Mouse (Mus musculus): Measurements from ENCODE around the gene Gucd1. TPM values are rescaled to one million over a fixed set of nuclear protein-coding genes. Genes with fewer than 3 reads are reported as not detected.

The Gucd1 gene
- total and polyA plus RNA-seq, 3 experiments, result 16.8 to 19.0 (median 18.0) TPM

- H3K79me2 ChIP-seq (replicated peaks; ENCODE audit: control insufficient read depth, extremely low read depth, insufficient read depth, poor library complexity, severe bottlenecking), result no peaks in the 10 kb centered on the region
- dilution Hi-C loops (cut with MboI; ENCODE audit: extremely low pct_ligation_motif_present, extremely low pct_unique_long_range_greater_than_20kb, low sequenced_read_pairs), result no loop called here
Observed at GRCm38 (mm10) chr10:75558515-75558914, 40.7 kb upstream of the Gucd1 start.

GRCm38 (mm10) chr10:75556026-75556425, 38.3 kb upstream of the Gucd1 start:
- no peak for TF ChIP-seq ZC3H11A (IDR thresholded peaks at IDR 0.05; ENCODE audit: low read depth, low read length)
- TF ChIP-seq ZKSCAN1 (IDR thresholded peaks at IDR 0.05; ENCODE audit: borderline replicate concordance, low read depth, low read length), result no peak
- no peak for TF ChIP-seq RCOR1 (conservative IDR thresholded peaks at IDR 0.05; ENCODE audit: low read depth, low read length)
- TF ChIP-seq JUN (IDR thresholded peaks at IDR 0.05; ENCODE audit: insufficient read depth, low read depth, low read length), result no peak
- TF ChIP-seq ETS1 (conservative IDR thresholded peaks at IDR 0.05; ENCODE audit: low read depth, low read length), result no peak
- TF ChIP-seq KAT2A (IDR thresholded peaks at IDR 0.05; ENCODE audit: insufficient replicate concordance, low read length), result no peak
- TF ChIP-seq MAFK (IDR thresholded peaks at IDR 0.05; ENCODE audit: insufficient replicate concordance, low read length), result no peak
- no peak for TF ChIP-seq CTCF (conservative IDR thresholded peaks at IDR 0.05 in 1 of 2, IDR thresholded peaks at IDR 0.05 in 1 of 2; ENCODE audit: low read depth in 2 of 2, low read length in 2 of 2)
- TF ChIP-seq CHD2 (IDR thresholded peaks at IDR 0.05; ENCODE audit: low read length), result no peak
- TF ChIP-seq GABPA (IDR thresholded peaks at IDR 0.05; ENCODE audit: insufficient replicate concordance, low read depth, low read length), result no peak
- TF ChIP-seq POLR2A (IDR thresholded peaks at IDR 0.05; ENCODE audit: low read depth, low read length), result no peak
- TF ChIP-seq TCF12 (IDR thresholded peaks at IDR 0.05; ENCODE audit: low read depth, low read length), result no peak
- no peak for TF ChIP-seq BHLHE40 (IDR thresholded peaks at IDR 0.05; ENCODE audit: low read depth, low read length)
- no peak for TF ChIP-seq IRF4 (IDR thresholded peaks at IDR 0.05; ENCODE audit: low read depth, low read length)
- no peak for TF ChIP-seq MAX (IDR thresholded peaks at IDR 0.05; ENCODE audit: low read length)
- no peak for TF ChIP-seq USF1 (IDR thresholded peaks at IDR 0.05; ENCODE audit: low read depth, low read length)
- H3K79me2 ChIP-seq (replicated peaks; ENCODE audit: control insufficient read depth, extremely low read depth, insufficient read depth, poor library complexity, severe bottlenecking), result no peaks in the 10 kb centered on the region
- no peak overlapping the region for H3K9ac ChIP-seq (ENCODE audit: insufficient read depth, low read depth)
- DNase-seq (ENCODE audit: extremely low read depth), result no peak
- H3K4me3 ChIP-seq (replicated peaks in 1 of 3; ENCODE audit: low read depth in 2 of 3, low read length in 2 of 3, poor library complexity in 1 of 3), result no peak overlapping the region
- peaks cover 13% of the 10 kb centered on the region for H3K27me3 ChIP-seq (replicated peaks)
- H3K4me1 ChIP-seq (ENCODE audit: control insufficient read depth in 1 of 2, insufficient read depth in 2 of 2), result peaks cover 14 to 31% of the 10 kb centered on the region in 2 experiments
- H3K36me3 ChIP-seq (replicated peaks in 1 of 2; ENCODE audit: control insufficient read depth in 1 of 2, insufficient read depth in 1 of 2, low read length in 1 of 2), result no peaks in the 10 kb centered on the region
- H3K27ac ChIP-seq (ENCODE audit: insufficient read depth, low read depth), result no peak overlapping the region
- H3K4me2 ChIP-seq (ENCODE audit: insufficient read depth, low read depth, poor library complexity, severe bottlenecking), result no peak overlapping the region
- no peaks in the 10 kb centered on the region for H3K9me3 ChIP-seq (replicated peaks; ENCODE audit: low read length)
- in situ Hi-C loops (cut with MboI; ENCODE audit: low pct_ligation_motif_present, low pct_unique_long_range_greater_than_20kb, low sequenced_read_pairs) (no loop called here), dilution Hi-C loops (cut with MboI; ENCODE audit: extremely low pct_ligation_motif_present, extremely low pct_unique_long_range_greater_than_20kb, low sequenced_read_pairs) (no loop called here)

More at GRCm38 (mm10) chr10:75558515-75558914, 40.7 kb upstream of the Gucd1 start:
- no peak overlapping the region for H3K27ac ChIP-seq (ENCODE audit: insufficient read depth, low read depth)
- H3K27me3 ChIP-seq (replicated peaks), result peaks cover 20% of the 10 kb centered on the region
- peaks cover 14 to 28% of the 10 kb centered on the region in 2 experiments for H3K4me1 ChIP-seq (ENCODE audit: control insufficient read depth in 1 of 2, insufficient read depth in 2 of 2)
- H3K4me2 ChIP-seq (ENCODE audit: insufficient read depth, low read depth, poor library complexity, severe bottlenecking), result no peak overlapping the region
- DNase-seq (ENCODE audit: extremely low read depth), result no peak
- H3K9me3 ChIP-seq (replicated peaks; ENCODE audit: low read length), result no peaks in the 10 kb centered on the region
- in situ Hi-C loops (cut with MboI; ENCODE audit: low pct_ligation_motif_present, low pct_unique_long_range_greater_than_20kb, low sequenced_read_pairs), result no loop called here
- H3K9ac ChIP-seq (ENCODE audit: insufficient read depth, low read depth), result no peak overlapping the region
- no peaks in the 10 kb centered on the region for H3K36me3 ChIP-seq (replicated peaks in 1 of 2; ENCODE audit: control insufficient read depth in 1 of 2, insufficient read depth in 1 of 2, low read length in 1 of 2)
- TF ChIP-seq MXI1 (IDR thresholded peaks at IDR 0.05; ENCODE audit: low read depth, low read length) (no peak), UBTF (IDR thresholded peaks at IDR 0.05; ENCODE audit: low read depth, low read length) (no peak), KAT2A (IDR thresholded peaks at IDR 0.05; ENCODE audit: insufficient replicate concordance, low read length) (no peak), USF2 (conservative IDR thresholded peaks at IDR 0.05; ENCODE audit: low read depth, low read length) (no peak), MYC (IDR thresholded peaks at IDR 0.05; ENCODE audit: low read depth, low read length) (no peak), MEF2A (IDR thresholded peaks at IDR 0.05; ENCODE audit: borderline replicate concordance, low read depth, low read length) (no peak), POLR2A (IDR thresholded peaks at IDR 0.05; ENCODE audit: low read depth, low read length) (no peak), USF1 (IDR thresholded peaks at IDR 0.05; ENCODE audit: low read depth, low read length) (no peak)
- no peak overlapping the region for H3K4me3 ChIP-seq (replicated peaks in 1 of 3; ENCODE audit: low read depth in 2 of 3, low read length in 2 of 3, poor library complexity in 1 of 3)

Measured in CH12.LX (cell line).